Mouse (Mus musculus) kidney, postnatal 0 days (tissue): ENCODE results near the gene Nedd9. TPM values are rescaled to one million over a fixed set of nuclear protein-coding genes. Genes with fewer than 3 reads are reported as not detected.

Experiments
- ATAC-seq: fragments of 200-750 bp; cut with Nextera tagmentation; replicated peaks from 2 replicates; pipeline ENCODE4 v1.8.0; 2017; ENCODE audit warnings: low read depth, moderate number of reproducible peaks, moderate TSS enrichment, moderate library complexity; ENCODE audit not compliant: low FRiP score
- DNase-seq: peaks from one replicate; pipeline ENCODE4 v3.0.0-alpha.2; 2016; ENCODE audit warnings: low spot score
- H3K27ac ChIP-seq: fragments of 300-500 bp; sonication (generic); 2 replicates; pipeline ENCODE4 v1.5.1; 2014; ENCODE audit warnings: mild to moderate bottlenecking
- H3K27me3 ChIP-seq: fragments of 300-500 bp; sonication (generic); 2 replicates; pipeline ENCODE4 v1.6.1; 2014; ENCODE audit warnings: low read length, mixed read lengths; ENCODE audit not compliant: insufficient read depth
- H3K36me3 ChIP-seq: fragments of 300-500 bp; sonication (generic); 2 replicates; pipeline ENCODE4 v1.6.1; 2014; ENCODE audit warnings: low read length, mixed read lengths; ENCODE audit not compliant: insufficient read depth
- H3K4me1 ChIP-seq: fragments of 300-500 bp; sonication (generic); replicated peaks from 2 replicates; pipeline ENCODE4 v1.6.1; 2014; ENCODE audit warnings: antibody characterized with exemption, low read length, mixed read lengths; ENCODE audit not compliant: insufficient read depth
- H3K4me2 ChIP-seq: fragments of 300-500 bp; sonication (generic); 2 replicates; pipeline ENCODE4 v1.6.1; 2014; ENCODE audit warnings: mild to moderate bottlenecking, low read length, moderate library complexity, mixed read lengths
- H3K4me3 ChIP-seq: fragments of 300-500 bp; sonication (generic); replicated peaks from 2 replicates; pipeline ENCODE4 v1.5.1; 2014; ENCODE audit warnings: low read depth, low read length
- H3K9ac ChIP-seq: fragments of 300-500 bp; sonication (generic); 2 replicates; pipeline ENCODE4 v1.6.1; 2014; ENCODE audit warnings: low read depth, low read length
- H3K9me3 ChIP-seq: fragments of 300-500 bp; sonication (generic); replicated peaks from 2 replicates; pipeline ENCODE4 v1.6.1; 2016; ENCODE audit warnings: low read length, inconsistent platforms, mixed read lengths
- CTCF ChIP-seq: IDR thresholded peaks from 2 replicates; pipeline ENCODE4 v1.5.1; 2016; ENCODE audit warnings: antibody characterized with exemption, low read depth, mild to moderate bottlenecking, moderate library complexity
- WGBS: fragments of 180-500 bp; shearing (Covaris S2); extraction: QIAGEN DNeasy Blood & Tissue Kit; methylation state at CpG from one replicate; pipeline ENCODE4 v1.1.7; 2014; 5-methylcytosine and 5-hydroxymethylcytosine counted together
- polyA plus RNA-seq: library from polyadenylated mRNA; unstranded; fragments of >200 nt; fragmentation: Nextera tagmentation; extraction: Ambion mirVana; gene quantifications from 2 replicates; pipeline ENCODE4 v1.2.1, GENCODE M21; 2015

The Nedd9 gene
- polyA plus RNA-seq, 1 experiment from 2014 or later, result 27.3 TPM

GRCm38 (mm10) chr13:41335767-41336166 is 151.4 kb downstream of the Nedd9 start:
- H3K9me3 ChIP-seq, result no peaks in the 10 kb centered on the region
- DNase-seq (no peak), ATAC-seq (no peak; the same call in 1 of the 2 replicates)
- H3K27ac ChIP-seq, result peak overlapping the region; percentile 91
- WGBS, result 59% methylated on average over 5 of the region's 5 CpGs
- no peak overlapping the region for H3K4me2 ChIP-seq
- no peaks in the 10 kb centered on the region for H3K27me3 ChIP-seq
- H3K4me1 ChIP-seq, result peaks cover 32% of the 10 kb centered on the region
- H3K36me3 ChIP-seq, result peaks cover 7% of the 10 kb centered on the region; the same call in 1 of the 2 replicates
- H3K9ac ChIP-seq, result 0 out of 2 replicates have a peak overlapping the region, but pooled peaks have one; percentile 5
- no peak overlapping the region for H3K4me3 ChIP-seq
- TF ChIP-seq CTCF, result no peak

DNA sequence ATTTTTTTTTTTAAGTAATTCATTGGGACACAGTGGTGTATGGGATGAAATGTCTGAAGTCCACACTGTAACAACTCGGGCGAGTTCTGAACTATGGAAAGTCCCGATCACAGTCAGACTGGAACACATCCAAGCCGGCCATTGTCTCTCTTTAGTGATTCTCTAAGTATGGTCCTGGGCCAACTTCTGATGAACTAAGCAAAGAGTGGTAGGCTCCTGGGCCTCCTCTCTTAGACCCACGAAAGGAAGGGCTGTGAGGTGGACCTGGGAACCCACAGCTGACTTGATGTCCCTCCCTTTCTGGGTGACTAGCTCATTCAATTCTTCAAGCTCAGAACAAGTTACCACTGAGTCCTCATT is 152.5 kb downstream of the Nedd9 start:
- peaks cover 13% of the 10 kb centered on the region; the same call in 1 of the 2 replicates for H3K36me3 ChIP-seq
- no peaks in the 10 kb centered on the region for H3K9me3 ChIP-seq
- no peak for ATAC-seq
- peak overlapping the region; percentile 91 for H3K27ac ChIP-seq
- H3K27me3 ChIP-seq, result no peaks in the 10 kb centered on the region
- DNase-seq, result no peak
- peaks cover 24% of the 10 kb centered on the region for H3K4me1 ChIP-seq
- 80% methylated on average over 5 of the region's 5 CpGs for WGBS
- H3K4me3 ChIP-seq, result no peak overlapping the region
- no peak overlapping the region for H3K4me2 ChIP-seq
- no peak for TF ChIP-seq CTCF
- H3K9ac ChIP-seq, result no peak overlapping the region

DNA sequence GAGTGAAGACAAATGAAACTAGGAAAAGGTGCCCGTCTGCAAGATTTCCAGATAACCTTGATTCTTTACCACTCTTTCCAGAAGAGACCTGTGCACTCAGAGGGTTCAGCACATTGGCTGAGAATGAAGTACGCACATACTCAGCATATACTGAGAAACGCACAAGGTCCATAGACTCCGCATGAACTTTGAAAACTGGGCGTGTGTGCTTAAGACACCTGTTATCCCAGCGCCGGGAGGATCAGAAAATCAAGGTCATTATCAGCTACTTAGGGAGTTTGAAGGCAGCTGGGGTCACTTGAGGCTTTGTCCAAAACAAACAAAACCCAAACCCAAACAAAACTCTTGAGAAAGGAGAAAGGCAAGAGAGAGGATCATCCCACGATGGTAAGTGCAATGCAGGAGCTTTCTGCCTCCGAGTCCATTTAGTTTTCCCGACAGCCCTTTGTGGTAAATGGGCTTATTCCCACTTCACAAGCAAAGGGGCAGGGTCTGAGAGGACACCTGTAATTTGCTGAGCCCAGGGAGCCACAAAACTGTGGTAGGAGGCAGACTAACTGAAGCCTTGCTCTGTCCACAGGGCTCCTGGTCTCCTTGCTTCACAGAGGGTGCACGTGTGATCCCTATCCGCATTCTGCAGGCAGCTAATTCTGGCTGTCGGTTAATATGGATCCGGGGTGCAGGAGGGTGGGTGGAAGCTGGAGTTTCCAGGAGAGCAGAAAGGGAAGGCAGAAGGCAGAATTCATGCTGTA is 153.1 kb downstream of the Nedd9 start:
- no peak for ATAC-seq
- peaks cover 22% of the 10 kb centered on the region for H3K4me1 ChIP-seq
- H3K4me2 ChIP-seq, result no peak overlapping the region
- no peaks in the 10 kb centered on the region for H3K9me3 ChIP-seq
- 59% methylated on average over 14 of the region's 14 CpGs for WGBS
- H3K27ac ChIP-seq, result peak overlapping the region; percentile 91
- no peaks in the 10 kb centered on the region for H3K27me3 ChIP-seq
- DNase-seq, result no peak
- H3K9ac ChIP-seq, result no peak overlapping the region
- peaks cover 13% of the 10 kb centered on the region; the same call in 1 of the 2 replicates for H3K36me3 ChIP-seq
- no peak overlapping the region for H3K4me3 ChIP-seq
- TF ChIP-seq CTCF, result no peak

DNA sequence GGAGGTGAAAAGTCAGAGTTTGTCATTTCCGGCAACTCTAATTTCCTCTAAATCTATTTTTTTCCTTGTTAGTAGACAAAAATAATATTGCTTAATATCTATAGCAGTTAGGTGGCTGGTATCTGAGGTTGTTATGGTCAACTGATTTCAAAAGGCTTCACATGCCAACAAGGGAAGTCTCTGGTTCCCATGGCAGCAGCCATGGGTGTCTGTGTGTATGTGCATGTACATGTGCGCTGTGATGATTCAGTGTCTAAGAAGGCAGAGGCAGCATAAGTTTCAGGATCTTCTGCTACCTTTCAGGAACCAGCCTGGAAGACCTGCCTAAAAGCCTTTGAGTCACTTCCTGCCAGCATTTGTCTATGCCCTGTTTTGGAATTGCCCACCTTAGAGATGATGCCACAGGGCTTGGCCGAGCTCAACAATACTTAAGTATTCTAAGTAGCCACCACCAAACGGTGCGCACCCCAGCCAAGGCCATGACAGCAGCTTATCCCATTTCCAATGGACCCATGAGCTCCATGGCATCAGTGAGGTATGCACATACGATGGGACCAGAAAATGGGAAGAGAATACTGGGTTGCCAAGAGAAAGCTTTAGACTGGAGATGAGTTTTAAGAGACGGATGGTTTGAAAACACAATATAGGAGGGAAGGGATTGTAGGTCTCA is 155.4 kb downstream of the Nedd9 start:
- ATAC-seq (no peak), DNase-seq (no peak)
- no peak for TF ChIP-seq CTCF
- Histone ChIP-seq H3K4me3 (no peak overlapping the region), H3K36me3 (0 out of 2 replicates have a peak, but pooled peaks cover 6% of the 10 kb centered on the region), H3K27ac (no peak overlapping the region), H3K9me3 (no peaks in the 10 kb centered on the region), H3K27me3 (no peaks in the 10 kb centered on the region), H3K4me2 (no peak overlapping the region), H3K9ac (no peak overlapping the region), H3K4me1 (peaks cover 22% of the 10 kb centered on the region)
- 90% methylated on average over 7 of the region's 7 CpGs for WGBS

GRCm38 (mm10) chr13:41330589-41331345 is 156.4 kb downstream of the Nedd9 start:
- no peak for ATAC-seq
- no peak for DNase-seq
- 78% methylated on average over 11 of the region's 11 CpGs for WGBS
- Histone ChIP-seq H3K4me2 (no peak overlapping the region), H3K27ac (no peak overlapping the region), H3K9me3 (no peaks in the 10 kb centered on the region), H3K36me3 (0 out of 2 replicates have a peak, but pooled peaks cover 6% of the 10 kb centered on the region), H3K4me1 (peaks cover 16% of the 10 kb centered on the region), H3K9ac (no peak overlapping the region), H3K4me3 (no peak overlapping the region), H3K27me3 (no peaks in the 10 kb centered on the region)
- no peak for TF ChIP-seq CTCF

- Histone ChIP-seq H3K4me3 (no peak overlapping the region), H3K9me3 (no peaks in the 10 kb centered on the region), H3K4me1 (peaks cover 14% of the 10 kb centered on the region), H3K27me3 (no peaks in the 10 kb centered on the region), H3K36me3 (0 out of 2 replicates have a peak, but pooled peaks cover 6% of the 10 kb centered on the region), H3K27ac (peak overlapping the region; percentile 26; the same call in 1 of the 2 replicates), H3K4me2 (no peak overlapping the region), H3K9ac (no peak overlapping the region)
- DNase-seq (no peak), ATAC-seq (no peak)
- no peak for TF ChIP-seq CTCF
- WGBS, result 80% methylated on average over 4 of the region's 4 CpGs
These were observed 157.1 kb downstream of the Nedd9 start for GRCm38 (mm10) chr13:41330051-41330450.
